8 mouse cellular contexts compared by ENCODE assay signal in the genomic region with DNA sequence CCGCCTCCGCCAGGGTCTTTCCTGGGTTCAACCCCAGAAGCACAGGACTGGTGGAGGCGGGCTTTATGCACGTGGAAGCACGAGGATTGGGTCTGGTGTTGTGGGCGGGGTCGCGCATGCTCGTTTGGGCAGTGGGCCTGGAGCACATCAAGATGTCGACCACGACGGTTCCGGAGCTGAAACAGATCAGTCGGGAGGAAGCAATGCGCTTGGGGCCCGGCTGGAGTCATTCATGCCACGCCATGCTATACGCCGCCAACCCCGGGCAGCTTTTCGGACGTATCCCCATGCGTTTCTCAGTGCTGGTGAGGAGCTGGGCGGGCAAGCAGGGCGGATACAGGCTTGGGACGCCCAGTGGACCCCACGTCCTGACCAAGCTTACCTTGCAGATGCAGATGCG. TPM values are rescaled to one million over a fixed set of nuclear protein-coding genes. Genes with fewer than 3 reads are reported as not detected.
DNase-seq lines count a peak whose midpoint lies in the region; ATAC-seq and TF ChIP-seq lines count a peak whose summit lies in the region.

No protein-coding gene starts in this region.

- in situ Hi-C loops in Patski (cut with MboI; ENCODE audit: low pct_unique_long_range_greater_than_20kb): no loop called here

- TF ChIP-seq CTCF in Patski (IDR thresholded peaks at IDR 0.05): no peak

- H3K4me1 ChIP-seq in hindbrain, embryonic 14.5 days (replicated peaks; ENCODE audit: control insufficient read depth, insufficient read depth, low read length): peaks cover 16% of the 10 kb centered on the region

- H3K9me3 ChIP-seq in hindbrain, embryonic 14.5 days (ENCODE audit: control insufficient read depth, low read length): no peaks in the 10 kb centered on the region

- peaks cover 82% of the 10 kb centered on the region for H3K36me3 ChIP-seq in hindbrain, embryonic 14.5 days (replicated peaks; ENCODE audit: control insufficient read depth, insufficient read depth)

- no peaks in the 10 kb centered on the region for H3K27me3 ChIP-seq in Patski
- H3K27me3 ChIP-seq in hindbrain, embryonic 14.5 days (ENCODE audit: control insufficient read depth, insufficient read depth, low read length): no peaks in the 10 kb centered on the region

- DNase-seq in Patski (ENCODE audit: low read depth, low spot score): peak; percentile 57
- peak; percentile 97 for DNase-seq in cerebellum, postnatal 14 days
- peak; percentile 94 to 95 for DNase-seq in frontal cortex, postnatal 14 days (ENCODE audit: low spot score in 2 of 2)
- DNase-seq in hindbrain, embryonic 14.5 days (ENCODE audit: low spot score): peak; percentile 95
- DNase-seq in layer of hippocampus, postnatal 36 days: peak; percentile 94 to 95
- peak; percentile 98 for DNase-seq in lung, postnatal 36 days
- peak; percentile 97 for DNase-seq in retina, postnatal 1 day
- peak; percentile 94 to 96 for DNase-seq in urinary bladder, adult 18-20 months (ENCODE audit: low spot score in 2 of 2)

- POLR2A ChIA-PET in Patski (lab: Charles Lee): interaction anchor here (0.7 to 1.1 kb wide), 2 partner anchors 8 to 241 kb away, joined by 4 read pairs; no protein-coding TSS in a partner anchor

- peak overlapping the region; percentile 88 for H3K27ac ChIP-seq in hindbrain, embryonic 14.5 days

- peak overlapping the region; percentile 84 for H3K4me3 ChIP-seq in hindbrain, embryonic 14.5 days (replicated peaks; ENCODE audit: low read length)

- WGBS in hindbrain, embryonic 14.5 days: under 1% methylated on average over 28 of the region's 28 CpGs

- ATAC-seq in Patski: peak; percentile 75
- peak; percentile 94 for ATAC-seq in hindbrain, embryonic 14.5 days (ENCODE audit: low FRiP score)

- H3K4me2 ChIP-seq in hindbrain, embryonic 14.5 days (replicated peaks): peak overlapping the region; percentile 97

- CTCF ChIA-PET in Patski (lab: Charles Lee): interaction anchor here (1.3 kb wide), 1 partner anchor 25 kb away, joined by 5 read pairs; no protein-coding TSS in a partner anchor

- H3K9ac ChIP-seq in hindbrain, embryonic 14.5 days: peak overlapping the region; percentile 96

RNA-seq across cellular contexts. Expression of a gene that starts 0.4 kb away (rescaled TPM):
- polyA plus RNA-seq in Patski (2021): 57.9 TPM
- polyA plus RNA-seq in hindbrain, embryonic 14.5 days (2014; fragmentation: Nextera tagmentation; extraction: Ambion mirVana): 122 and 133 TPM in 2 replicates
- total RNA-seq in layer of hippocampus, postnatal 36 days (2021): 10 to 100 TPM; 76.4 to 82.1 TPM

RNA-seq across cellular contexts. Expression of a gene that starts 25.0 kb away (rescaled TPM):
- polyA plus RNA-seq in Patski (2021): 58.2 TPM
- polyA plus RNA-seq in hindbrain, embryonic 14.5 days (2014; fragmentation: Nextera tagmentation; extraction: Ambion mirVana): 55.9 and 58.5 TPM in 2 replicates
- total RNA-seq in layer of hippocampus, postnatal 36 days (2021): 10 to 100 TPM; 75.0 to 83.5 TPM

RNA-seq across cellular contexts. Expression of a gene that starts 52.9 kb away (rescaled TPM):
- 121 TPM for polyA plus RNA-seq in Patski (2021)
- polyA plus RNA-seq in hindbrain, embryonic 14.5 days (2014; fragmentation: Nextera tagmentation; extraction: Ambion mirVana): 119 and 122 TPM in 2 replicates
- 100 to 1,000 TPM; 213 TPM for total RNA-seq in layer of hippocampus, postnatal 36 days (2021)

RNA-seq across cellular contexts. Expression of a gene that starts 58.7 kb away (rescaled TPM):
- 0.09 TPM for polyA plus RNA-seq in Patski (2021)
- polyA plus RNA-seq in hindbrain, embryonic 14.5 days (2014; fragmentation: Nextera tagmentation; extraction: Ambion mirVana): not detected in 2 replicates
- total RNA-seq in layer of hippocampus, postnatal 36 days (2021): not detected

RNA-seq across cellular contexts. Expression of a gene that starts 58.9 kb away (rescaled TPM):
- 30.2 TPM for polyA plus RNA-seq in Patski (2021)
- 54.0 and 54.4 TPM in 2 replicates for polyA plus RNA-seq in hindbrain, embryonic 14.5 days (2014; fragmentation: Nextera tagmentation; extraction: Ambion mirVana)
- total RNA-seq in layer of hippocampus, postnatal 36 days (2021): 10 to 100 TPM; 91.3 to 94.9 TPM

Comparison
In these comparisons a context has a peak if more than half of its experiments do, and no peak if none do; other contexts are left out.
1. Peak in every context shown above with its lines: DNase-seq, ATAC-seq, H3K4me3 ChIP-seq and H3K27ac ChIP-seq.